Mouse (Mus musculus): ENCODE measurements around the gene Ifi35. TPM values are rescaled to one million over a fixed set of nuclear protein-coding genes. Genes with fewer than 3 reads are reported as not detected.

Gene Ifi35
- 50.6 and 58.7 TPM in 2 replicates for polyA plus RNA-seq (2012; ENCODE audit: insufficient read depth, insufficient read length, missing spikeins)

DNA sequence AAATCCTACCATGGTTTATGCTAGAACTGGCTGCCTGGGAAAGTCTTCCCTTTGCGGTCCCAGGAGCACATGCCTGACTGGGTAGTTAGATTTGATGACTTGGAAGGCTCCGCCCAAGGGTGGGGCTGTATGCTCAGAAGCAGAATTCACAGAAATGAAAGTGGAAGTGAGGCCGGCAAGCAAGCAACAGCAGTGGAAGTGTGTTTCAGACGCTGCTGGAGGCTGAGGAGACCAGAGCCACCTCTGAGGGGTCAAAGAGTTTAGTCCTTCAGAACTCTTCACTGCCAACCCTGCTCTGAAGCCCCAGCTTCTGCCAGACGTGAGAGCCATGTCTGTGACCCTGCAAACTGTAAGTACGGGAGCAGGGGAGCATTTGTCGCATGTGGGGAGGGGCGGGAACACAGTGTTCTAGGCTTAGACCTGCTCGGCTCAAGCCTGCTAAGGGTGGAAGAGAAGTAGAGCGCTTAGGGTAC lies at the start of gene Ifi35:
Ifi35 (plus strand) TSS at position 134 of the 473 bp plus-strand sequence.
- Histone ChIP-seq H3K27ac (ENCODE audit: insufficient read depth, low read depth, low read length) (peak within 1 kb of the TSS; percentile 57), H3K4me1 (ENCODE audit: control insufficient read depth, insufficient read depth, low read length) (peaks cover 21% of the 10 kb centered on the region), H3K4me3 (ENCODE audit: insufficient read depth, low read length) (peak within 1 kb of the TSS; percentile 88)
- no peak for TF ChIP-seq CTCF (IDR thresholded peaks at IDR 0.05; ENCODE audit: low read depth, low read length)
- TF ChIP-seq POLR2A (IDR thresholded peaks at IDR 0.05; ENCODE audit: borderline replicate concordance, low read depth, low read length) = no peak

DNA sequence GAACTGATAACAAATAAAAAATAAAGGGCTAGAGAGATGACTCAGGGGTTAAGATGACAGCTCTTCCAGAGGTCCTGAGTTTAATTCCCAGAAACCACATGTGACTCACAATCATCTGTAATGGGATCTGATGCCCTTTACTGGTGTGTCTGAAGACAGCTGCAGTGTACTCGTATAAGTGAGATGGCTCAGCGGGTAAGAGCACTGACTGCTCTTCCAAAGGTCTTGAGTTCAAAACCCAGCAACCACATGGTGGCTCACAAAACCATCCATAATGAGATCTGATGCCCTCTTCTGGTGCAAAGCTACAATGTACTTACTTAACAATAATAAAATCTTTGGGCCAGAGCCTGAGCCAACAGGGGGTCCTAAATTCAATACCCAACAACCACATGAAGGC lies 32.9 kb upstream of the Ifi35 start:
- no peak for TF ChIP-seq CTCF (IDR thresholded peaks at IDR 0.05; ENCODE audit: low read depth, low read length)
- TF ChIP-seq POLR2A (IDR thresholded peaks at IDR 0.05; ENCODE audit: borderline replicate concordance, low read depth, low read length) = no peak
- H3K4me1 ChIP-seq (ENCODE audit: control insufficient read depth, insufficient read depth, low read length) = peaks cover 5% of the 10 kb centered on the region
- no peak overlapping the region for H3K4me3 ChIP-seq (ENCODE audit: insufficient read depth, low read length)
- no peak overlapping the region for H3K27ac ChIP-seq (ENCODE audit: insufficient read depth, low read depth, low read length)

DNA sequence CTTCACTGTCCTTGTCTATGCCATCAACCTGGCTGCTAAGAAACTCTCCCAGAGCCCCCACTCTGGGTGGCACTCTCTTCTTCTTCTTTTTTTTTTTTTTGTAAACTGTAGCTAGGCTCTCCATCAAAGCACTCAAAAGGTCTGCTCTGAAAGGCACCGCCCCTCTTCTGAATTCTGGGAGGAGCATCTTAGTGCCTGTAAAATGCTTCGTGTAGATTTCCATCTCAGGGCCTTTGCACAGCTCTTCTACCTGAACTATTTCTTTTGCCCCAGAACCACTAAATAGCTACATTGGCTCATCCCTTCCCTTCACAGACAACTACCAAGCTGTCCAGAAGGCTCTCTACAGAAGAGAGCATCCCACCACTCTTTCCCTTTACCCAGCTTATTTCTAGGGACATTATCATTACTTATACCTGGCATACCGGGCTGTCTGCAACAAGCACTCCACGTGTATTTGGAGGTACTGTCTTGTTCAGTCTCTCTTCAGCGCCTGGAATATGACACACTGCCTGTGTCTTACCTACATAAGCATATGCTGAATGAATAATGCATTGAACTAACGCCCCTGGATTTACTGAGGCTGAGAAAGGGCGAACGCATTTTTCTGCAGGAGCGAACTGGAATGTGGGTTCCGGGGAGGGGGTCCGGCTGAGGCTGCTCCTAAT lies 31.6 kb upstream of the Ifi35 start:
- TF ChIP-seq CTCF (IDR thresholded peaks at IDR 0.05; ENCODE audit: low read depth, low read length) = no peak
- TF ChIP-seq POLR2A (IDR thresholded peaks at IDR 0.05; ENCODE audit: borderline replicate concordance, low read depth, low read length) = no peak
- no peak overlapping the region for H3K27ac ChIP-seq (ENCODE audit: insufficient read depth, low read depth, low read length)
- H3K4me1 ChIP-seq (ENCODE audit: control insufficient read depth, insufficient read depth, low read length) = peaks cover 5% of the 10 kb centered on the region
- peak overlapping the region; percentile 69 for H3K4me3 ChIP-seq (ENCODE audit: insufficient read depth, low read length)

DNA sequence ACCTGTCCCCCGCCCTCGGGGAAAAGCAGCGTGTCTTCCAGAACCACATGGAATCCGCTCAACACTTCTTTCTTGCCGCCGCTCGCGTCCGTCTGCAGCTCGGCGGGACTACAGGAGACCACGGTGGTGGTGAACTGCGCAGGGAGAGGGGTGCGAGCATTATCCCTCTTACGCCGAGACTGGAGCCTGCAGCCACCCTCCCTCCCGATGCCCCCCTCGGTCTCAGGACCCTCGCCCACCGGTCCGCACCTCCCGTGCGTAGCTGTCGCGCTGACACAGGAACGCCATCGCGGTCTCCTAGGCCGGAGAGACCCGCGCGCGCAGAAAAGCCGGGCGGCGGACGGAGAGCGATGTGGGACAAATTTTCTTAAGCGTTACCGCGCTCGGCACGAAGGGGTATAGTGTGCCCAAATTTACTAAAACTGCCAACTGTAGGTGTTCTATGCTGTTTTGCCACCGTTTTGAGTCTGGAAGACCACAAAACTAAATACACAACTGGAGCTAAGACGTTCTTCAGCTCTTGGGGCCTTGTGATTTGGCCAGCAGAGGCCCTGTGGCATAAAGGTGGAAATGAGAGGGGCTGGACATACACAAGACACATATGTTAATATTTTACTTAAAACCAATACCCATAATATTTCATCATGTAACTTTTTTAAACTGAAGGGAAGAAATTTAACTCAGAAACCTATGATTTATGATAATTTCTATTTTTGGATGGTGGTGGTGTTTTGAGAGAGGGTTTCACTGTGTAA lies 30.9 kb upstream of the Ifi35 start, which contains the start of gene Aarsd1:
Aarsd1 (minus strand) TSS at position 515 of the 755 bp plus-strand sequence.
- H3K4me1 ChIP-seq (ENCODE audit: control insufficient read depth, insufficient read depth, low read length) = peaks cover 5% of the 10 kb centered on the region
- H3K4me3 ChIP-seq (ENCODE audit: insufficient read depth, low read length) = peak within 1 kb of the TSS; percentile 69
- TF ChIP-seq POLR2A (IDR thresholded peaks at IDR 0.05; ENCODE audit: borderline replicate concordance, low read depth, low read length) = no peak
- no peak for TF ChIP-seq CTCF (IDR thresholded peaks at IDR 0.05; ENCODE audit: low read depth, low read length)
- 0 out of 2 replicates have a peak within 1 kb of the TSS, but pooled peaks have one; percentile 27 for H3K27ac ChIP-seq (ENCODE audit: insufficient read depth, low read depth, low read length)

DNA sequence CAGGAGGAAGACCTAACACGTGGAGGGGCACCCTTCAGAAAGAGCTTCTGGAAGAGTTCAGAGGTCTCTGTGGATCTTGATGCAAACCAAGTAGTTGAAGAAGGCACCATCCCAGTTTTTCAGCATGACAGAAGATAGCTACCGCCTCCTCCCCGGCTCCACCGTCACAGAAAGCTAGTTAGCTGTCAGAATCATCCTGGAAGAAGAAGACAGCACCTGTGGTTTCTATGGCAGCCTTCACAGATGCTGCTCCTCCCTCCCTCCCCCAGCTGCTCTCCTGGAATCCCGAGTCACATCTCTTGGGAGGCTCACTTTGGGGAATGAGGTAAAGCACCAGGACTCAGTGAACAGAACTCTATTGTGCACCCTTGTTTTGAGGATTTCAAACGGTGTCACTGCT lies 29.2 kb upstream of the Ifi35 start:
- H3K4me1 ChIP-seq (ENCODE audit: control insufficient read depth, insufficient read depth, low read length) = peaks cover 10% of the 10 kb centered on the region
- H3K27ac ChIP-seq (ENCODE audit: insufficient read depth, low read depth, low read length) = no peak overlapping the region
- no peak for TF ChIP-seq POLR2A (IDR thresholded peaks at IDR 0.05; ENCODE audit: borderline replicate concordance, low read depth, low read length)
- no peak for TF ChIP-seq CTCF (IDR thresholded peaks at IDR 0.05; ENCODE audit: low read depth, low read length)
- H3K4me3 ChIP-seq (ENCODE audit: insufficient read depth, low read length) = no peak overlapping the region

DNA sequence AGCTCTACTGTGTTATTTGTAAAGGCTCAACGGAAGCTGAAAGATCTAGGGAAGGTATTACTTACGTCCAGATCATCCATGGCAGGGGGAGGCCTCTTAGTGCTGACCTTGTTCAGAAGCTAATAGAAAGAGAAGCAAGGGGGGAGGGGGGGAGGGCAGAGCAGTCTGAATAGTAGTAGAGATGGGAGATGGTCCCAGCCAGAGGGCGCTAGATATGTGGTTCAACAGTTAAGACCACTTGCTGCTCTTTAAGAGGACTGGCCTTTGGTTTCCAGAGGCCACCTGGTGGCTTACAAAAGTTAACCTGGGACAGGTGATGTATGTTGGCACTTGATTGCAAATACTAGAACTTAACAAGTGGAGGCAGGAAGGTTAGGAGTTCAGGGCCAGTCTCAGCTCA lies 28.6 kb upstream of the Ifi35 start:
- no peak overlapping the region for H3K4me3 ChIP-seq (ENCODE audit: insufficient read depth, low read length)
- peaks cover 14% of the 10 kb centered on the region for H3K4me1 ChIP-seq (ENCODE audit: control insufficient read depth, insufficient read depth, low read length)
- TF ChIP-seq POLR2A (IDR thresholded peaks at IDR 0.05; ENCODE audit: borderline replicate concordance, low read depth, low read length) (no peak), CTCF (IDR thresholded peaks at IDR 0.05; ENCODE audit: low read depth, low read length) (no peak)
- no peak overlapping the region for H3K27ac ChIP-seq (ENCODE audit: insufficient read depth, low read depth, low read length)

DNA sequence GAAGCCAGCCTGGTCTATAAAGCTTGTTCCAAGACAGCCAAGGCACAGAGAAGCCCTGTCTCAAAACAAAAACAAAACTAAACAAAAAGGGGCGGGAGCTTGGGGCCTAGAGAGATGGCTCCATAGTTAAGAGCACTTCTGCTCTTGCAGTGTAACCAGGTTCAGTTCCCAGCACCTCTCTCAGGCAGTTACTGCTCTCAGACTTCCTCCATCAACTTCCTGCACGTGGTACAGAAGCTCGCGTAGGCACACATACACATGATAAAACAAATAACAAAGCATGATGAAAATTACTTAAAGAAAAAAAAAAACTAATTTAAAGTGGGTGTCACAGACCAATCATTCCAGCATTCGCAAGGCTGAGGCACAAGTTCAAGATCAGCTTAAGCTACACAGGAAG lies 28.1 kb upstream of the Ifi35 start:
- Histone ChIP-seq H3K4me3 (ENCODE audit: insufficient read depth, low read length) (no peak overlapping the region), H3K27ac (ENCODE audit: insufficient read depth, low read depth, low read length) (no peak overlapping the region), H3K4me1 (ENCODE audit: control insufficient read depth, insufficient read depth, low read length) (peaks cover 14% of the 10 kb centered on the region)
- TF ChIP-seq CTCF (IDR thresholded peaks at IDR 0.05; ENCODE audit: low read depth, low read length) (no peak), POLR2A (IDR thresholded peaks at IDR 0.05; ENCODE audit: borderline replicate concordance, low read depth, low read length) (no peak)

GRCm38 (mm10) chr11:101424105-101424851 lies 23.9 kb upstream of the Ifi35 start, which contains the start of gene Gm27029:
TSS of gene Gm27029 (minus strand) at chr11:101424796.
- H3K27ac ChIP-seq (ENCODE audit: insufficient read depth, low read depth, low read length) = peak within 1 kb of the TSS; percentile 62
- TF ChIP-seq CTCF (IDR thresholded peaks at IDR 0.05; ENCODE audit: low read depth, low read length) (no peak), POLR2A (IDR thresholded peaks at IDR 0.05; ENCODE audit: borderline replicate concordance, low read depth, low read length) (no peak)
- H3K4me3 ChIP-seq (ENCODE audit: insufficient read depth, low read length) = peak within 1 kb of the TSS; percentile 85
- peaks cover 17% of the 10 kb centered on the region for H3K4me1 ChIP-seq (ENCODE audit: control insufficient read depth, insufficient read depth, low read length)
